In the genomic region with DNA sequence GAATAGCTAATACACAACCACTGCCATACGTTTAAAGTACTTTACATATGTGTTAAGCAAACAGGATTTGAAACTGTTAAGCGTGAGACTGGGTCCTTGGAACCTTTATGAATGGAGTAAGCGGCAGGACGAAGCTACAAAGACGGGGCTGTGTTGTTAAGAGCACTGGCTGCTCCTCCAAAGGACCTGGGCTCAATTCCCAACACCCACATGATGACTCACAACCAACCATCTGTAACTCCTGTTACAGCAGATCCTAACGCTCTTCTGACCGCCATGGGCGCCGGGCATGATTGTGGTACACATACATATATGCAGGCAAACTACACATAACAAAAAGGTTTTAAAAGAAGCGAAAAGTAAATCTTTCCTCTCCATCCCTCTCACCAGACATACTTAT, we compare ENCODE assay signal across 15 mouse cellular contexts. TPM values are rescaled to one million over a fixed set of nuclear protein-coding genes. Genes with fewer than 3 reads are reported as not detected.
A peak's percentile ranks its signal among the peaks of the same experiment; 100 is the strongest.
DNase-seq lines count a peak whose midpoint lies in the region; ATAC-seq and TF ChIP-seq lines count a peak whose summit lies in the region.
"Had no signal": no experiment of that assay in that cellular context is flagged by ENCODE, and none has a peak within 500 bp of the region (broad histone marks: within the 10 kb centered on the region; RNA-seq: fewer than 3 reads in every experiment).

No protein-coding gene starts in this region.

- H3K36me3 ChIP-seq in midbrain, embryonic 11.5 days (ENCODE audit: control insufficient read depth, insufficient read depth, low read length): no peaks in the 10 kb centered on the region
- H3K36me3 ChIP-seq in midbrain, embryonic 10.5 days: no peaks in the 10 kb centered on the region
- H3K36me3 ChIP-seq in liver, postnatal 0 days (replicated peaks; ENCODE audit: insufficient read depth, low read length): no peaks in the 10 kb centered on the region
- H3K36me3 ChIP-seq in kidney, adult 2 months (ENCODE audit: control insufficient read depth, insufficient read depth, low read length): no peaks in the 10 kb centered on the region
- H3K36me3 ChIP-seq: kidney, embryonic 15.5 days had no signal

- no peak for DNase-seq in frontal cortex, postnatal 14 days (ENCODE audit: low spot score in 2 of 2)
- DNase-seq in midbrain, embryonic 11.5 days (ENCODE audit: low spot score, missing footprints): peak; percentile 19
- no peak for DNase-seq in midbrain, embryonic 10.5 days (ENCODE audit: low spot score)
- peak; percentile 69 for DNase-seq in layer of hippocampus, adult 9-11 months
- peak; percentile 11 to 33 for DNase-seq in right cerebral cortex, postnatal 36 days (ENCODE audit: low spot score in 2 of 2)
- DNase-seq in liver, postnatal 0 days: no peak
- DNase-seq in kidney, adult 2 months: no peak
- DNase-seq: adrenal gland, postnatal 36 days; B cell, adult 2 months; cerebellum, adult 11 months; heart, adult 2 months; heart, postnatal 36 days; lung, adult 18-20 months had no signal

- no peak overlapping the region for H3K4me3 ChIP-seq in midbrain, embryonic 11.5 days (ENCODE audit: low read depth, low read length)
- H3K4me3 ChIP-seq in midbrain, embryonic 10.5 days: no peak overlapping the region
- H3K4me3 ChIP-seq in liver, postnatal 0 days (ENCODE audit: low read depth, low read length): no peak overlapping the region
- no peak overlapping the region for H3K4me3 ChIP-seq in kidney, adult 2 months (ENCODE audit: insufficient read depth, low read depth, low read length)
- H3K4me3 ChIP-seq: heart, adult 2 months; kidney, embryonic 15.5 days had no signal

- peaks cover 6% of the 10 kb centered on the region; the same call in 1 of the 2 replicates for H3K4me1 ChIP-seq in midbrain, embryonic 11.5 days (ENCODE audit: control insufficient read depth, insufficient read depth, low read length)
- H3K4me1 ChIP-seq in midbrain, embryonic 10.5 days: peaks cover 35% of the 10 kb centered on the region
- peaks cover 4% of the 10 kb centered on the region; the same call in 1 of the 2 replicates for H3K4me1 ChIP-seq in liver, postnatal 0 days (ENCODE audit: insufficient read depth)
- H3K4me1 ChIP-seq in kidney, adult 2 months (ENCODE audit: control insufficient read depth, insufficient read depth, low read length): peaks cover 5% of the 10 kb centered on the region; the same call in 1 of the 2 replicates

- peak; percentile 88 for ATAC-seq in frontal cortex, adult (ENCODE audit: low TSS enrichment)
- ATAC-seq in midbrain, embryonic 11.5 days (ENCODE audit: low FRiP score): no peak
- ATAC-seq in liver, postnatal 0 days: no peak

- no peak overlapping the region for H3K27ac ChIP-seq in midbrain, embryonic 11.5 days (ENCODE audit: low read depth, low read length)
- no peak overlapping the region for H3K27ac ChIP-seq in midbrain, embryonic 10.5 days (replicated peaks)
- H3K27ac ChIP-seq in liver, postnatal 0 days (ENCODE audit: low read depth): no peak overlapping the region
- no peak overlapping the region for H3K27ac ChIP-seq in kidney, adult 2 months (ENCODE audit: insufficient read depth, low read depth, low read length)
- H3K27ac ChIP-seq: heart, adult 2 months; kidney, embryonic 15.5 days had no signal

- TF ChIP-seq EP300 in liver, postnatal 0 days (IDR thresholded peaks at IDR 0.05; ENCODE audit: low read depth): no peak

- TF ChIP-seq POLR2A in kidney, adult 2 months (IDR thresholded peaks at IDR 0.05; ENCODE audit: low read depth, low read length): no peak

- H3K9me3 ChIP-seq in midbrain, embryonic 11.5 days (ENCODE audit: control insufficient read depth, low read length): no peaks in the 10 kb centered on the region
- no peaks in the 10 kb centered on the region for H3K9me3 ChIP-seq in midbrain, embryonic 10.5 days (replicated peaks)
- H3K9me3 ChIP-seq in liver, postnatal 0 days (ENCODE audit: low read length): peaks cover 4% of the 10 kb centered on the region
- H3K9me3 ChIP-seq: kidney, embryonic 15.5 days had no signal

- WGBS in midbrain, embryonic 11.5 days: 81% methylated on average over 10 of the region's 10 CpGs
- WGBS in midbrain, embryonic 10.5 days: 86% methylated on average over 10 of the region's 10 CpGs
- WGBS in liver, postnatal 0 days (ENCODE audit: insufficient replicate concordance): 79% methylated on average over 10 of the region's 10 CpGs
- WGBS in kidney, adult 2 months: 93% methylated on average over 10 of the region's 10 CpGs

- no peak overlapping the region for H3K9ac ChIP-seq in midbrain, embryonic 11.5 days (ENCODE audit: low read length)
- H3K9ac ChIP-seq in liver, postnatal 0 days (replicated peaks): no peak overlapping the region
- H3K9ac ChIP-seq: kidney, embryonic 15.5 days had no signal

- H3K27me3 ChIP-seq in midbrain, embryonic 11.5 days (ENCODE audit: control insufficient read depth, insufficient read depth, low read length): peaks cover 10% of the 10 kb centered on the region; the same call in 1 of the 2 replicates
- H3K27me3 ChIP-seq in midbrain, embryonic 10.5 days (ENCODE audit: low read depth, poor library complexity, severe bottlenecking): peaks cover 39% of the 10 kb centered on the region
- peaks cover 17% of the 10 kb centered on the region for H3K27me3 ChIP-seq in liver, postnatal 0 days (ENCODE audit: insufficient read depth, low read length)
- 0 out of 2 replicates have a peak, but pooled peaks cover 4% of the 10 kb centered on the region for H3K27me3 ChIP-seq in kidney, adult 2 months (replicated peaks; ENCODE audit: control insufficient read depth, insufficient read depth, low read length)

- TF ChIP-seq CTCF in liver, postnatal 0 days (IDR thresholded peaks at IDR 0.05; ENCODE audit: low read depth): no peak
- no peak for TF ChIP-seq CTCF in kidney, adult 2 months (conservative IDR thresholded peaks at IDR 0.05; ENCODE audit: insufficient read depth, insufficient read length, low read depth, low read length)

- H3K4me2 ChIP-seq in midbrain, embryonic 11.5 days: no peak overlapping the region
- no peak overlapping the region for H3K4me2 ChIP-seq in liver, postnatal 0 days (ENCODE audit: low read depth, low read length)
- H3K4me2 ChIP-seq: kidney, embryonic 15.5 days had no signal

RNA-seq across cellular contexts. Expression of a gene that starts 3.1 kb away (rescaled TPM):
- polyA plus RNA-seq in midbrain, embryonic 11.5 days (2014; fragmentation: Nextera tagmentation; extraction: Ambion mirVana): 0.22 and 0.26 TPM in 2 replicates
- 0.23 and 0.30 TPM in 2 replicates for polyA plus RNA-seq in midbrain, embryonic 10.5 days (2016; fragmentation: Nextera tagmentation; extraction: Ambion mirVana)
- 0.20 and 0.22 TPM in 2 replicates for polyA plus RNA-seq in liver, postnatal 0 days (2015; fragmentation: Nextera tagmentation; extraction: Ambion mirVana)
- 0.25 and 0.42 TPM in 2 replicates for polyA plus RNA-seq in kidney, adult 2 months (2012; rRNA removed)

Comparison
In these comparisons a context has a peak if more than half of its experiments do, and no peak if none do; other contexts are left out.
1. DNase-seq: peak in midbrain, embryonic 11.5 days (single experiment), layer of hippocampus, adult 9-11 months (single experiment) and right cerebral cortex, postnatal 36 days (2 of 2); none in frontal cortex, postnatal 14 days (0 of 2), midbrain, embryonic 10.5 days (single experiment), liver, postnatal 0 days (single experiment) and kidney, adult 2 months (single experiment).